Mouse (Mus musculus): ENCODE results near the gene Dglucy. TPM values are rescaled to one million over a fixed set of nuclear protein-coding genes. Genes with fewer than 3 reads are reported as not detected.

Gene Dglucy
- polyA plus RNA-seq, 1 experiment from 2014 or later = 0.57 TPM

DNA sequence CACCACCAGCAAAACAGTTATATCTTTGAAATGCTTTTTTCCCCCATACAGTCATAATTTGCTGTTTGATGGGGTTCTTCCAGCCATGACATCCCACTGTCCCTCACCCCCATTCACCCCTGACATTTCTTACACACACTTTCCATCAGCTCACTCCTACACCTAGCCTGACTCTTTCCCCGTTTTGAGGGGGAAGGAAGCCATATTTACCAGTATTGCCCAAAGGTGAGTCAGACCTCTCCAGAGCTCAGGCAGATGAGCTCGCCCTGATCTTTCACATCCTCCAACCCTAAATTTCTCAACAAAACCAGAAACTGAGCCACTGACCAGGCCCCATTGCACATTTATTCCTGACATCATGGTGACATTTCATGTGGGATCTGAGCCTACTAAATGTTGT, 93.0 kb downstream of the Dglucy start:
- no peak for ATAC-seq (ENCODE audit: low FRiP score)
- DNase-seq (ENCODE audit: low spot score) = no peak
- no peaks in the 10 kb centered on the region for H3K36me3 ChIP-seq (ENCODE audit: control insufficient read depth, insufficient read depth, low read length)
- no peak overlapping the region for H3K4me3 ChIP-seq (ENCODE audit: low read depth, low read length)
- H3K9ac ChIP-seq (ENCODE audit: low read depth, low read length) = no peak overlapping the region
- 73% methylated on average over 2 of the region's 2 CpGs for WGBS
- no peaks in the 10 kb centered on the region for H3K9me3 ChIP-seq (ENCODE audit: control insufficient read depth, low read length)
- no peak overlapping the region for H3K27ac ChIP-seq (ENCODE audit: low read depth, low read length)
- no peaks in the 10 kb centered on the region for H3K4me1 ChIP-seq (replicated peaks; ENCODE audit: control insufficient read depth, insufficient read depth, low read length)
- no peak overlapping the region for H3K4me2 ChIP-seq (replicated peaks; ENCODE audit: low read depth, low read length)
- H3K27me3 ChIP-seq (ENCODE audit: control insufficient read depth, insufficient read depth, low read length) = no peaks in the 10 kb centered on the region

DNA sequence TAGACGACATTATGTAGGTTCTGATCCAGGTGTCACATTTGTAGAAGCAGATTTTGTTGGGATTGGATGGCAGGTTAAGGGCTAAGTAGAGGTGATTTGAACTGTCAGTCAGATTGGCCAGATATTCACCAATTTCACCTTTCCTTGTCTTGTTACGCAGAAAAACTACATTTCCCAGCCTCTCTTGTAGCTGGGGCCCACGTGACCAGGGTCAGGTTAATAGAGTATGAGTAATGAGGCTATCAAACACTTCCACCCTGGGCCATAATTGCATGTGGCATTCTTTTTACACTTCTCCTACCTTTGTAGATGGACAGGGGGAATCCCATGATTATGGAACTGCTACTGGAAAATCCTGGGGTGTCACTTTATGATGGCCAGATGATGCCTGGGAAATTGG, 94.8 kb downstream of the Dglucy start:
- Histone ChIP-seq H3K27me3 (ENCODE audit: control insufficient read depth, insufficient read depth, low read length) (no peaks in the 10 kb centered on the region), H3K36me3 (ENCODE audit: control insufficient read depth, insufficient read depth, low read length) (no peaks in the 10 kb centered on the region), H3K9me3 (ENCODE audit: control insufficient read depth, low read length) (no peaks in the 10 kb centered on the region), H3K4me3 (ENCODE audit: low read depth, low read length) (no peak overlapping the region), H3K27ac (ENCODE audit: low read depth, low read length) (no peak overlapping the region), H3K4me2 (replicated peaks; ENCODE audit: low read depth, low read length) (no peak overlapping the region), H3K4me1 (replicated peaks; ENCODE audit: control insufficient read depth, insufficient read depth, low read length) (no peaks in the 10 kb centered on the region), H3K9ac (ENCODE audit: low read depth, low read length) (no peak overlapping the region)
- DNase-seq (ENCODE audit: low spot score) = no peak
- no peak for ATAC-seq (ENCODE audit: low FRiP score)
- 81% methylated on average over 3 of the region's 3 CpGs for WGBS

DNA sequence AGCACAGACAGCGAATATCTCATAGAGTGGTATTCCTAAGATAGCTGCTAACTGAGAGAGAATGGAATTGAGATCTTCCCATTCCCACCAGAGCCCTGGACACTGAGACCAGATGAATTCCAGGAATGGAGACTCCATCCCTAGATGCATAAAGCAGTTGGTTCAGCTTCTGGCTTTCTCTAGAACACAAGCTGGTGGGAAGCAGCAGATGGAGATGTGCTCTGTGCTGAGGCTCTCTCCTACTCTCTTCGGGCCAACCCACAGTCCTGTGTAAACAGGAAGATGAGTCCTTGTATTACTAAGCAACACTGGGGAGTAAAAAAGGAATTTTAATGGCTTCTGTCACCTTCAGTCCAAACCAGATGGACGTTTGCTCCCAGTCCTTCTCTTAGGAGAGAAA, 96.7 kb downstream of the Dglucy start:
- no peak for ATAC-seq (ENCODE audit: low FRiP score)
- Histone ChIP-seq H3K4me1 (replicated peaks; ENCODE audit: control insufficient read depth, insufficient read depth, low read length) (no peaks in the 10 kb centered on the region), H3K27me3 (ENCODE audit: control insufficient read depth, insufficient read depth, low read length) (no peaks in the 10 kb centered on the region), H3K9me3 (ENCODE audit: control insufficient read depth, low read length) (no peaks in the 10 kb centered on the region), H3K9ac (ENCODE audit: low read depth, low read length) (no peak overlapping the region), H3K27ac (ENCODE audit: low read depth, low read length) (no peak overlapping the region), H3K4me2 (replicated peaks; ENCODE audit: low read depth, low read length) (no peak overlapping the region), H3K4me3 (ENCODE audit: low read depth, low read length) (no peak overlapping the region), H3K36me3 (ENCODE audit: control insufficient read depth, insufficient read depth, low read length) (no peaks in the 10 kb centered on the region)
- no peak for DNase-seq (ENCODE audit: low spot score)
- 63% methylated on average over 3 of the region's 3 CpGs for WGBS

DNA sequence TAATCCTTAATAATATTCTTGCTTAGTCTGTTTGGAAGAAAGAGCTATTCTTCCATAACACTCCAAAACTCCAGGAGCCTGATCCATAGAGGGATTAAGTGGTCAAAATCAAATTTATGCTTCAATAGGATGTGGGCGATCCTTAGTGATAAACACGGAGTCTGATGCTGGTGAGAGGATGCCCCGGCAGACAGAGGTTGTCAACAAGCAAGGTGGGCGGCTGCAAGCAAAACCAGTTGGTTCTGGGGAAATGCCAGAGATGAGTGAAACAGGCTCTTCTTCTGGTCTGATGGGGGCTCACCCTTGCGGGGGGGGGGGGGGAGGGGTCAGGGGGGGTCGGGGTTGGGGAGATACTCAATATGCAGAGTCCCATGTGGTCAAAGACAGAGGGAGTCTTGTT, 97.1 kb downstream of the Dglucy start:
- no peaks in the 10 kb centered on the region for H3K4me1 ChIP-seq (replicated peaks; ENCODE audit: control insufficient read depth, insufficient read depth, low read length)
- H3K27me3 ChIP-seq (ENCODE audit: control insufficient read depth, insufficient read depth, low read length) = no peaks in the 10 kb centered on the region
- H3K4me3 ChIP-seq (ENCODE audit: low read depth, low read length) = no peak overlapping the region
- no peaks in the 10 kb centered on the region for H3K9me3 ChIP-seq (ENCODE audit: control insufficient read depth, low read length)
- H3K27ac ChIP-seq (ENCODE audit: low read depth, low read length) = no peak overlapping the region
- 89% methylated on average over 5 of the region's 6 CpGs for WGBS
- no peak for DNase-seq (ENCODE audit: low spot score)
- H3K36me3 ChIP-seq (ENCODE audit: control insufficient read depth, insufficient read depth, low read length) = no peaks in the 10 kb centered on the region
- no peak for ATAC-seq (ENCODE audit: low FRiP score)
- H3K4me2 ChIP-seq (replicated peaks; ENCODE audit: low read depth, low read length) = no peak overlapping the region
- no peak overlapping the region for H3K9ac ChIP-seq (ENCODE audit: low read depth, low read length)

DNA sequence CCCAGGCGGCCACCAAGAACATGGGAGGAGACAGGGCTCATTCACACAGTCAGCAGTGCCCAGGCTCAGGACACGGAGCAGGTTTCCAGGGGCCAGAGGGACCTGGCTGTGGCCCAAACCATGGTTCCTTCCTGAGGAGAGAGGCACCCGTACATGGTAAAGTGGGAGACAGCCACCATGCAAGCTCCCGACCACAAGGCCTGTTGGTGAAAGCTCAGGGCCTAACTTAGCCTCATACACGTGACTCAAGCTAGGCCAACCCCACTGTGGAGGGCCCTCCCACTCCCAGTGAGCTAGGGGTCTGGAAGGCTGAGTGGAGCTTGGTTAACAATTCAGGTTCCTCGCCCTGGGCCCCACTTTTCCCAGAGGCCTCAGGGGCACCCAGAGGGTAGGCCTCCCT, 99.1 kb downstream of the Dglucy start:
- Histone ChIP-seq H3K36me3 (ENCODE audit: control insufficient read depth, insufficient read depth, low read length) (no peaks in the 10 kb centered on the region), H3K27ac (ENCODE audit: low read depth, low read length) (no peak overlapping the region), H3K4me2 (replicated peaks; ENCODE audit: low read depth, low read length) (no peak overlapping the region), H3K27me3 (ENCODE audit: control insufficient read depth, insufficient read depth, low read length) (no peaks in the 10 kb centered on the region), H3K9ac (ENCODE audit: low read depth, low read length) (no peak overlapping the region), H3K9me3 (ENCODE audit: control insufficient read depth, low read length) (no peaks in the 10 kb centered on the region), H3K4me3 (ENCODE audit: low read depth, low read length) (no peak overlapping the region), H3K4me1 (replicated peaks; ENCODE audit: control insufficient read depth, insufficient read depth, low read length) (no peaks in the 10 kb centered on the region)
- WGBS = 86% methylated on average over 6 of the region's 6 CpGs
- DNase-seq (ENCODE audit: low spot score) (no peak), ATAC-seq (ENCODE audit: low FRiP score) (no peak)

DNA sequence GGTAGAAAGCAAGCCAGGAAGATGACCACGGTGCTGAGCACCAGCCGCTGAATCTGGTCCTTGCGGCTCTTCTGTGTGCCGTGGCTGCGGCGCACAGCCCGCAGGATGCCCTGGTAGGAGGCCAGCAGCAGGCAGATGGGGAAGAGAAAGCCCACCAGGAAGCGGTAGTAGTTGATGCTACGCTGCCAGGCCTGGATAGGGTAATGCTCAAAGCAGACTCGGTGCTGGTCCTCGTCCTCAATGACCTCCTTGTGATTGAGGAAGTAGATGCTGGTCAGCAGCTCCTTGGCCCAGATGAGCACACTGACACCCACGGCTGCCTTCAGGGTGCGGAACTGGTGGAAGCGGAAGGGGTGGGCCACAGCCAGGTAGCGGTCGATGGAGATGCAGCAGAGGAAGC, 99.7 kb downstream of the Dglucy start:
- Histone ChIP-seq H3K4me1 (replicated peaks; ENCODE audit: control insufficient read depth, insufficient read depth, low read length) (no peaks in the 10 kb centered on the region), H3K4me3 (ENCODE audit: low read depth, low read length) (no peak overlapping the region), H3K27me3 (ENCODE audit: control insufficient read depth, insufficient read depth, low read length) (no peaks in the 10 kb centered on the region), H3K4me2 (replicated peaks; ENCODE audit: low read depth, low read length) (no peak overlapping the region), H3K27ac (ENCODE audit: low read depth, low read length) (no peak overlapping the region), H3K36me3 (ENCODE audit: control insufficient read depth, insufficient read depth, low read length) (no peaks in the 10 kb centered on the region), H3K9me3 (ENCODE audit: control insufficient read depth, low read length) (no peaks in the 10 kb centered on the region), H3K9ac (ENCODE audit: low read depth, low read length) (no peak overlapping the region)
- ATAC-seq (ENCODE audit: low FRiP score) = no peak
- no peak for DNase-seq (ENCODE audit: low spot score)
- 93% methylated on average over 16 of the region's 16 CpGs for WGBS

DNA sequence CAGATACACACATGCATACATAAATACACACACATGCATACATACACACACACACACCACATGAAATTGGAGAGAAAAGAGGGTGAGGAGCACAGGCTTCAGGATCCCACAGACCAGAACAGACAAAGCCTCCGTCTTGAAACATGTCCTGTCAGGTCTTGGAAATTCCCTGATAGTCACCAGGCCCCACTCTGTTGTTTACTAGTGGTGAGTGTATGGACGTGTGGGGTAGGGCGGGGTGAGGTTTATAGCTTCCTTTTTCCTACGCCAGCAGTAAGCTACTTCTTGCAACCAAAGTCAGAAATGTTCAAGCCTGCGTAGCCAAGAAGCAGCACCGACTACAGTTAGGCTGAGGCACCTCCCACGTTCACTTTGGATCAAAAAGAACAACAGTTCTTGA, 104.3 kb downstream of the Dglucy start:
- Histone ChIP-seq H3K9ac (ENCODE audit: low read depth, low read length) (no peak overlapping the region), H3K4me1 (replicated peaks; ENCODE audit: control insufficient read depth, insufficient read depth, low read length) (no peaks in the 10 kb centered on the region), H3K27me3 (ENCODE audit: control insufficient read depth, insufficient read depth, low read length) (no peaks in the 10 kb centered on the region), H3K27ac (ENCODE audit: low read depth, low read length) (no peak overlapping the region), H3K4me3 (ENCODE audit: low read depth, low read length) (no peak overlapping the region), H3K4me2 (replicated peaks; ENCODE audit: low read depth, low read length) (no peak overlapping the region), H3K9me3 (ENCODE audit: control insufficient read depth, low read length) (no peaks in the 10 kb centered on the region), H3K36me3 (ENCODE audit: control insufficient read depth, insufficient read depth, low read length) (no peaks in the 10 kb centered on the region)
- ATAC-seq (ENCODE audit: low FRiP score) (no peak), DNase-seq (ENCODE audit: low spot score) (no peak)
- 81% methylated on average over 7 of the region's 7 CpGs for WGBS

DNA sequence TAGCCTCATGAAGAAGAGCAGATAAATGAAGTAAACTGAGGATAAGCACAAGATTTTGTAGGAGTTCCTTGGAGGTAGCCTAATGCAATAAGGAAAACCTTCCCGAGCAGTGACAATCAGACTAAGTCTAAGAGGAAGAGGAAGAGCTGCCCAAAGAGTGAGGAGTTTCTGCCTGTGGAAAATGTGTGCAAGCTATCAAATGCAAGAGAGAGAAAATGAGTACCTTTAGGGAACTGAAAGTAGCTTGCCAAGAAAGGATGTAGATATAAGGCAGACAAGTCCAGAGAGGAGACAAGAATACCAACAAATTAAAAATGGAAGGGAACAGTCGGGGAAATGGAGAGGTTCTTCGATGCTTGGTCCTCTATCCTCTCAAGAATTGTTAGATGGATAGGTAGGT, 106.7 kb downstream of the Dglucy start:
- Histone ChIP-seq H3K27ac (ENCODE audit: low read depth, low read length) (no peak overlapping the region), H3K9ac (ENCODE audit: low read depth, low read length) (no peak overlapping the region), H3K4me3 (ENCODE audit: low read depth, low read length) (no peak overlapping the region), H3K27me3 (ENCODE audit: control insufficient read depth, insufficient read depth, low read length) (no peaks in the 10 kb centered on the region), H3K4me2 (replicated peaks; ENCODE audit: low read depth, low read length) (no peak overlapping the region), H3K9me3 (ENCODE audit: control insufficient read depth, low read length) (no peaks in the 10 kb centered on the region), H3K36me3 (ENCODE audit: control insufficient read depth, insufficient read depth, low read length) (no peaks in the 10 kb centered on the region), H3K4me1 (replicated peaks; ENCODE audit: control insufficient read depth, insufficient read depth, low read length) (no peaks in the 10 kb centered on the region)
- WGBS = 94% methylated on average over 3 of the region's 3 CpGs
- ATAC-seq (ENCODE audit: low FRiP score) (no peak), DNase-seq (ENCODE audit: low spot score) (no peak)

DNA sequence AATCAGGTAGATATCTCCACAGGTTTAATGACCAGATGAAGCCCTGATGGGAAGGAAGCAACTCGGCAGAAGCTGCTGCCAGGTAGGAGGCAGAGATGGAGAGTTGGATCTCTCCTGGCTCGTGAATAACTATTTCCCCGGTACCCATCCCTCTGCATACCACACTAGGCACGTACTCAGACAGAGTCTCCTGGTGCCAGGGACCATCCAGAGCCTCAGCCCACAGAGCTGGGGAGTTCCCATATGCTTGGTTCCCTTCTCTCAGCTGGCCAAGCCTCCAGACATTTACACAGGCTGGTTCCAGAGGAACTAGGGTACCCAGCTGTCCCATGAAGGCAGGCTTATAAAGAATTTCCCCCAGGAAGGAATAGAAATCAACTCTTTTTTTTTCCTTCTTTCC, 108.0 kb downstream of the Dglucy start:
- 89% methylated on average over 4 of the region's 4 CpGs for WGBS
- H3K4me1 ChIP-seq (replicated peaks; ENCODE audit: control insufficient read depth, insufficient read depth, low read length) = no peaks in the 10 kb centered on the region

More for the DNA sequence above, 108.0 kb downstream of the Dglucy start:
- Histone ChIP-seq H3K9ac (ENCODE audit: low read depth, low read length) (no peak overlapping the region), H3K4me2 (replicated peaks; ENCODE audit: low read depth, low read length) (no peak overlapping the region), H3K27me3 (ENCODE audit: control insufficient read depth, insufficient read depth, low read length) (no peaks in the 10 kb centered on the region), H3K36me3 (ENCODE audit: control insufficient read depth, insufficient read depth, low read length) (no peaks in the 10 kb centered on the region), H3K9me3 (ENCODE audit: control insufficient read depth, low read length) (no peaks in the 10 kb centered on the region), H3K27ac (ENCODE audit: low read depth, low read length) (no peak overlapping the region), H3K4me3 (ENCODE audit: low read depth, low read length) (no peak overlapping the region)
- no peak for ATAC-seq (ENCODE audit: low FRiP score)
- DNase-seq (ENCODE audit: low spot score) = no peak

Measured in hindbrain, embryonic 11.5 days (tissue).